Mouse (Mus musculus): Measurements from ENCODE around the gene Rpl18a.

GRCm38 (mm10) chr8:70845108-70845507 is 52.1 kb downstream of the Rpl18a start:
- TF ChIP-seq CTCF (IDR thresholded peaks at IDR 0.05; ENCODE audit: borderline replicate concordance, extremely low read depth, insufficient read depth, insufficient read length) (no peak), POLR2A (IDR thresholded peaks at IDR 0.05; ENCODE audit: borderline replicate concordance, extremely low read depth, insufficient read depth, insufficient read length, poor library complexity, severe bottlenecking) (no peak)
